Mouse (Mus musculus): ENCODE results near the gene Gstm7. TPM values are rescaled to one million over a fixed set of nuclear protein-coding genes. Genes with fewer than 3 reads are reported as not detected.
"Not testable (repeated sequence)": the region's sequence is repeated elsewhere in the genome, so short reads cannot be mapped to it uniquely, and the experiment has no call there.

Gstm7 gene
- total RNA-seq, 2 experiments from 2014 or later, result 173 to 177 TPM

DNA sequence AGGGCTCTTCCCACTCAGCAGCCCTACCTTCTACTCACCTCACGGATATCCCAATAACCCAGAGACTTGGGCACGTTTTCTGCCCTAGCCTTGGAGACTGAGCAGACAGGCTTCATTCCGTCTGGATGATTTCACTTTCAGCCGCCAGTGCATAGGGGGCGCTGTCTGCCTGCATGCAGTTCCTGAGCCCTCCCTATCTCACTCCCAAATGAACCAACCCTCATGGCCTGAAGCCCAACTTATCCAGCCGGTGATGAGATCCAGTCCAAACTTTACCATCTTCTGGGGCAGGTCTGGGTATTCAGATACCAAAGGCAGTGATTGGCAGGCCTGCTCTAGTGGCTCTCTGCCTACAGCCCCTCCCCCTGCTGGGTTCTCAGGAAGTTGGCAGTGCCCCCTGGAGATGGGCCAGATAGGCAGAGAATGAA, 21.7 kb upstream of the Gstm7 start:
- peak; percentile 90 for TF ChIP-seq CTCF (conservative IDR thresholded peaks at IDR 0.05)
- peak overlapping the region; percentile 46; the same call in 1 of the 2 replicates for H3K27ac ChIP-seq
- peak; percentile 48 to 76 for DNase-seq (ENCODE audit: low spot score in 2 of 2)
- H3K4me3 ChIP-seq, result no peak overlapping the region

DNA sequence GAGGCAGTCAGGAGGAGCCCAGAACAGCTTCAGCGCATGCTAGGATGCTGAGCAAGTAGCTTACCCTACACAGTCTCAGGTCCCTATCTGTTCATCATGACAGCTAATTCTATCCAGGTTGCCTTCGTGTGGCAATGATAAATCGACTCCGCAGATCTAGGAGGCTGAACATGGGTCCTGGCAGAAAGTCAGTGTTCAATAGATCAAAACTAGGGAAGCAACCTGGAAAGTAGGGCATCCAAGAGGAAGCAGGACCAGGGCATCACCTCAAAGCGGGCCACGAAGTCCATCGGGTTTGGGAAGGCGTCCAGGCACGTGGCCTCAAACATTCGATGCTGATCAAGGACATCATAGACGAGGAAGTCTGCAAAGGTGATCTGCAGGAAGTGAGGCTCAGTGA, 18.9 kb upstream of the Gstm7 start:
- TF ChIP-seq CTCF (conservative IDR thresholded peaks at IDR 0.05), result no peak
- Histone ChIP-seq H3K27ac (no peak overlapping the region), H3K4me3 (no peak overlapping the region)
- DNase-seq (ENCODE audit: low spot score in 2 of 2), result no peak

DNA sequence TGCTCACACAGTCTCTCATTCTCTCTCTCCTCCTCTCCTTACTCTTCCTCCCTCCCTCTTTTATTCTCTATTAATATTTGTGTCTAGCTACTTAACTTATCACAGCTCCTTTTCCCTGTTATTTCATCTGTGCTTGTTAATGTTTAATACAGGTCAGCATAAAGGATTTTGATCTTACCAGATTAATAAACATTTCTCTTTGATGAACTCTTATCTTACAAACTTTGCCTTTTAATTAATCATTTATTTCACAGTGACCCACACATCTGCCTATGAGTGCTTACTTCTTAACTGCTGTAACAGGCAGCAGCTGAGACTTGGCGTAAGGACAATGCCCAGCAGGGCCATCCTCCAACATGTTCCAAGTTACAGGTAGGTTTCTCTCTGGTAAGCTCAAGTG, 17.8 kb upstream of the Gstm7 start:
- H3K4me3 ChIP-seq; H3K27ac ChIP-seq; DNase-seq (ENCODE audit: low spot score in 2 of 2): not testable (repeated sequence)

GRCm38 (mm10) chr3:107945729-107946128, 14.1 kb upstream of the Gstm7 start:
- Histone ChIP-seq H3K27ac (peak overlapping the region; percentile 4; the same call in 1 of the 2 replicates), H3K4me3 (no peak overlapping the region)
- no peak for DNase-seq (ENCODE audit: low spot score in 2 of 2)
- peak; percentile 40 for TF ChIP-seq CTCF (conservative IDR thresholded peaks at IDR 0.05)

DNA sequence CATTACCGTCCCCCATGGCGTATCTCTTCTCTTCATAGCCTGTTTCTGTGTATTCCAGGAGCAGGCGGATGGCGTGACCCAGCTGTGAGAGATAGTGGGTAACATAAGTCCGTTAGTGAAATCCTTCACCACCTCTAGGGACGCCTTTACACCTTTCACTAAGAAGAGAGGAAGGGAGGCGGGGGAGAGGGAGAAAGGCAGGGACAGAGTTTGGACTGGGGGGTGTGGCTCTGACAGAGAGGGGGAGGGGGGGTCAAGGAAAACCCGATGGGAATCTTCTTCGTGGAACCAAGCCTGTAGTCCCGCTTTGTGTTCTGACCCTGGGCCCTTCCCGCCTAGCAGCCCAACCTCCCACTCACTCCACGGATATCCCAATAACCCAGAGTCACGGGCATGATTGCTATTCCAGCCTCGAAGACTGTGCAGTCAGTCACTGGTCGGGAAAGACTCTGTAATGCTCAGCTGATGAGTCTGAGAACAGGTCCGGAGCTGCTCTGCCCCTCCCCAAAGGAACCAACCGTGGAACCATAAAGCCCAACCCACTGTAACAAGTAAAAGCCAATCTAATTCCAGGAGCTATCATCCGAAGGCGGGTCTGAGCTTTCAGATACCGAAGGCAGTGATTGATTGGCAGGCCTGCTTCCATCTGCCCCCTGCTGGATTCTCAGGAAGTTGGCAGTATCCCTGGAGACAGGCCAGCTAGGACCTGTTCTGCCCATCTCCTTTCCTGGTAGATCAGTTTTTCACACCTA, 11.8 kb upstream of the Gstm7 start, which contains the start of gene Gstm6:
Gstm6 (minus strand) TSS at position 511 of the 752 bp plus-strand sequence.
- Histone ChIP-seq H3K27ac (0 out of 2 replicates have a peak within 1 kb of the TSS, but pooled peaks have one; percentile 36), H3K4me3 (peak within 1 kb of the TSS; percentile 30; the same call in 1 of the 2 replicates)
- peak; percentile 65 to 83 for DNase-seq (ENCODE audit: low spot score in 2 of 2)
- peak; percentile 82 for TF ChIP-seq CTCF (conservative IDR thresholded peaks at IDR 0.05)

GRCm38 (mm10) chr3:107941261-107941660, 9.6 kb upstream of the Gstm7 start:
- H3K4me3 ChIP-seq, result no peak overlapping the region

DNA sequence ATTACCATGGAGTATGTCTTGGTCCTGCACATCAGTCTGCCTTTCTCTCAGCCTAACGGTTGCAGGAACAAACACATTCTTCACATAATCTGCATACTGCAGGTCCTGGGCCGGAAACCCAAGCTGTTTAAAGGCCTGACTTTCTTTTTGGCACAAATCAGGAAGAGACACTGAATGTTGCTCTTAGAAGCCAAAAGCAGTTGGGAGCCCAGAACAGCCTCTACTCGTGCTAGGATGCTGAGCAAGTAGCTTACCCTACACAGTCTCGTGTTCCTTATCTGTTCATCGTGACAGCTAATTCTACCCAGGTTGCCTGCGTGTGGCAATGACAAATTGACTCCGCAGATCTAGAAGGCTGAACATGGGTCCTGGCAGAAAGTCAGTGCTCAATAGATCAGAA, 8.9 kb upstream of the Gstm7 start:
- H3K27ac ChIP-seq, result peak overlapping the region; percentile 84
- TF ChIP-seq CTCF (conservative IDR thresholded peaks at IDR 0.05), result no peak
- H3K4me3 ChIP-seq, result no peak overlapping the region
- DNase-seq (ENCODE audit: low spot score in 2 of 2), result no peak

More at GRCm38 (mm10) chr3:107941261-107941660, 9.6 kb upstream of the Gstm7 start:
- H3K27ac ChIP-seq, result peak overlapping the region; percentile 84
- peak; percentile 34 to 37 for DNase-seq (ENCODE audit: low spot score in 2 of 2)
- no peak for TF ChIP-seq CTCF (conservative IDR thresholded peaks at IDR 0.05)

GRCm38 (mm10) chr3:107939830-107940229, 8.2 kb upstream of the Gstm7 start:
- no peak overlapping the region for H3K4me3 ChIP-seq
- no peak for DNase-seq (ENCODE audit: low spot score in 2 of 2)
- no peak for TF ChIP-seq CTCF (conservative IDR thresholded peaks at IDR 0.05)
- peak overlapping the region; percentile 84 for H3K27ac ChIP-seq

GRCm38 (mm10) chr3:107939403-107939802, 7.8 kb upstream of the Gstm7 start:
- Histone ChIP-seq H3K27ac (peak overlapping the region; percentile 84), H3K4me3 (no peak overlapping the region)
- peak; percentile 91 for TF ChIP-seq CTCF (conservative IDR thresholded peaks at IDR 0.05)
- DNase-seq (ENCODE audit: low spot score in 2 of 2), result peak in 1 of 2 experiments; percentile 60

- H3K27ac ChIP-seq, result no peak overlapping the region
- no peak for DNase-seq (ENCODE audit: low spot score in 2 of 2)
- H3K4me3 ChIP-seq, result no peak overlapping the region
- no peak for TF ChIP-seq CTCF (conservative IDR thresholded peaks at IDR 0.05)
Measured at GRCm38 (mm10) chr3:107935888-107936287, 4.3 kb upstream of the Gstm7 start.

DNA sequence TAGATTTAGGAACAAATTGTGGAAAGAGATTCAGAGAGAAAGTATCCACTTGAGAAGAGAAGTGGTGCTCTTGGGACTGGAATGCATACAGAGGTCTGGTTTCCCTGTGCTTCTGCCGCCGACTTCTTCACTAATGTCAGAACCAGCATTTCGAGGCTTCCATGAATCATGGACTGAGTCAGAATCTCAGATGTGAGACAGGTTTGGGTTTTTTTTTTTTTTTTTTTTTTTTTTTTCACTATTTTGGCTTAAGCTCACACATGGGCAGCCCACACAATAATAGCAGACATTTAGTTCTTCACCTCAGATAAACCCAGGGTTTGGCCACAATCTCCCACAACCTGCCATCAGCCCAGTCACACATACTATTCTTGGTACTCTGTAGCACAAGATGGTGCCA, 3.7 kb upstream of the Gstm7 start:
- Histone ChIP-seq H3K27ac (no peak overlapping the region), H3K4me3 (no peak overlapping the region)
- TF ChIP-seq CTCF (conservative IDR thresholded peaks at IDR 0.05), result no peak
- no peak for DNase-seq (ENCODE audit: low spot score in 2 of 2)

DNA sequence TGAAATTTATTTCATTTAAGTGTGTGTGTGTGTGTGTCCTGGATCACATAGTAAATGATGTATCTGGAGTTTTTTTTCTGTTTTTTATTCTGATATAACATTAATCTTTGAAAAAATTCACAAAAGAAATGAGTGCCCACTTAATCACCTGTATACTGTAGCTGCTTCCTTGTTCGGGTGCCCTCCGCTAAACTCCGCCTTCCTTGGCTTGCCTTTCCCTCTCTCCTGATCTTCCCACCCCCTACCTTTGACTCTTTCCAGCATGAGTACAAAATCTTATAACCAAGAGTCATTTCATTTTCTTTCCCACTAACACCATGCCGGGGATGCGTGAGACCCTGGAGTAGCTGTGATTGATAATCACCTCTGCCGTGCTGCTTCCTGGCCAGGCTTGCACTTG, 511 bp upstream of the Gstm7 start:
- DNase-seq (ENCODE audit: low spot score in 2 of 2), result no peak
- Histone ChIP-seq H3K27ac (peak overlapping the region; percentile 87), H3K4me3 (no peak overlapping the region)
- TF ChIP-seq CTCF (conservative IDR thresholded peaks at IDR 0.05), result no peak

GRCm38 (mm10) chr3:107931134-107931533, 483 bp downstream of the Gstm7 start:
- TF ChIP-seq CTCF (conservative IDR thresholded peaks at IDR 0.05), result no peak
- Histone ChIP-seq H3K27ac (peak overlapping the region; percentile 87), H3K4me3 (peak overlapping the region; percentile 48)
- no peak for DNase-seq (ENCODE audit: low spot score in 2 of 2)

GRCm38 (mm10) chr3:107929731-107930130, 1.9 kb downstream of the Gstm7 start:
- TF ChIP-seq CTCF (conservative IDR thresholded peaks at IDR 0.05), result no peak
- DNase-seq (ENCODE audit: low spot score in 2 of 2), result no peak
- Histone ChIP-seq H3K4me3 (no peak overlapping the region), H3K27ac (no peak overlapping the region)

All from layer of hippocampus, adult 2 months (tissue).